Mouse (Mus musculus) adrenal gland, adult 8-10 months (tissue): ENCODE measurements around the gene Asb18. TPM values are rescaled to one million over a fixed set of nuclear protein-coding genes. Genes with fewer than 3 reads are reported as not detected.
A peak's percentile ranks its signal among the peaks of the same experiment; 100 is the strongest.

Experiments used
- DNase-seq: peaks from one replicate; pipeline ENCODE4 v3.0.0; 2022
- total RNA-seq, 4 experiments: library from RNA; stranded (reverse); gene quantifications; 2 replicates each; pipeline ENCODE4 v1.2.4; 2022

Asb18 gene
- total RNA-seq, 4 experiments from 2014 or later = not detected

DNA sequence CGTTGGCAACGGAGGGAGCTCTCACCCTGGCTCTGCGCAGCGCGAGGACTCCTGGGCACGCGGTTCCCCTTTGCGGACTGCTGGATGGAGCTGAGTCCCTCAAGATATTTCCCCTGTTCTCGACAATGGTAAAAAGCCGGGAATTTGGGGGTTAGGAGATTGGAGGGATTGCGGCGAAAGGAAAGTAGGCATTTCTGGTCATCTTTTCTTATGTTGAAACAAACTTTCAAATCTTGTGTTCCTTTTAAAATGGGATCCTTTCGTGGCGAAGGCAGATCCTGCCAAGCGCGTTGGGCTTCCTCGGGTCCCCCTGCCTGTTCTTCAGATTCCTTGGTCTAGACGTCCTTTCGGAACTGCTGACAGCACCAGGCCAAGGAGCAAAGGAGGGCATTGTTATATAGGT lies 82.4 kb downstream of the Asb18 start:
- DNase-seq = no peak

DNA sequence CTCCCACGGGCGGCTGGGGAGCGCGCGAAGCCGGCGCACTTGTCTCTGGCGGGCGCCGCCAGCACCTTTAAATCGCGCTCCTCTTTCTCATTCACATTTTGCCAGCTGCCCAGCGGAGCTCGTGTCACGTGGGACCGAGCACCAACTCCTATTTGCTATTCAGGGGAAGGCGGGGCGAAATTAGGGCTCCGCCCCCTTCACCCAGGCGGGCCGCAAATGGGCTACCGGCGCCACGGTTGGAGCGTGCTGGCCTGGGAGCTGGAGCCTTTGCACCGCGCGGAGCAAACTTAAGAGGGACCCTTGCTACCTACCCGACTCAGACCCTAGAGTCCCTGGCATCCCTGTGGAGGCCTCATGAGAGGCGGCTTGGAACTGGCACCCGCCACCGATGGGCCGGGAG lies 83.3 kb downstream of the Asb18 start, which contains the start of gene Gbx2:
Gbx2 (minus strand) TSS at position 60 of the 400 bp plus-strand sequence.
- peak; percentile 20 for DNase-seq

DNA sequence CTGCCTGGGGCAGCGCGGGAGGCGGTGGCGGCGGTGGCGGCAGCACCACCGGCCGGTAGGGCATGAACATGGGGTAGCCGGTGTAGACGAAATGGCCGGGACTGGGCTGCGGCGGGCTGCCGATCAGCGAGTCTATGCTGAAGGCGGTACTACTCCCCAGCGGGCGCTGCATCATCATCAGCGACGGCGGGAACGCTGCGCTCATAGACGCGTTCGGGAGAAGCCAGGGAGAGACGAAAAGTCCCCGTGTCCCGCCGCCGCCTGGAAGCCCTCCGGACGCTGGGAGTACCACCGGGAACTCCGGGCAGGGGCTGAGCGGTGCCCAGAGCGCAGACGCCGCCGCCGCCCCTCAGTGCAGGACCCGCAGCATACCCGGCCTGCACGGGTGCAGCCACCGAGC lies 83.9 kb downstream of the Asb18 start:
- DNase-seq = no peak

DNA sequence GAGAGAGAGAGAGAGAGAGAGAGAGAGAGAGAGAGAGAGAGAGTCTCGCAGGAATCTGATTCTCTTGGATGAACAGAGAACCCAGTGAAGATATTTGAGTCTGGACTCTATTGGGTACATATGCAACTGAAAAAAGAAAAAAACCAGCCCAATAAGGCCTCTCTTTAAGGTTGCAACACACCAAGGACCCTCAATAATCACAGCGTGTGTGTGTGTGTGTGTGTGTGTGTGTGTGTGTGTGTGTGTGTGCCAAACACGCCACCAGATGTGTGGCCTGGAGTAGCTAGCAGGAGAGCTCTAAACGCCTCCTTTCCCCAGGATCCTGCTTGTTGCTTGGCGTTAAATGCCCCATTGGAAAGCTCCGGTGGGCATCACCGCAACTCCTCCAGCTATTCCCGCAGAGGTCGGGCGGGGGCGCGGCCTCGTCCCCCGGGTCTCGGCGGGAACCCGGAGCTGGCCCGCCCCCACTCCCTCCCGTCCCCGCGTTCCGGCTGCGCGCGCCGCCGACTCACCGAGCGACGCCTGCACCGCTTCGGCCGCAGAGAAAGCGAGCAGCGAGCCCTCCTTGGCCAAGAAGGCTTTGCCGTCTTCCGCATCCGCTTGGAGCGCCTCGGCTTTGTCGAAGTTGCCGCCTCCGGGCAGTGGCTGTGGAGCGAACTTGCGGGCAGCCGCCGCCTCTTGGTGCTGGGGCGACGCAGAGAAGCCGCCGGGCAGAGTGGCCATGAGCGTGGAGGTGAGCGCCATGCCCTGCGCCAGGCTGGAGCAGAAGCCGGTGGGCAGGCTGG lies 84.6 kb downstream of the Asb18 start:
- no peak for DNase-seq

DNA sequence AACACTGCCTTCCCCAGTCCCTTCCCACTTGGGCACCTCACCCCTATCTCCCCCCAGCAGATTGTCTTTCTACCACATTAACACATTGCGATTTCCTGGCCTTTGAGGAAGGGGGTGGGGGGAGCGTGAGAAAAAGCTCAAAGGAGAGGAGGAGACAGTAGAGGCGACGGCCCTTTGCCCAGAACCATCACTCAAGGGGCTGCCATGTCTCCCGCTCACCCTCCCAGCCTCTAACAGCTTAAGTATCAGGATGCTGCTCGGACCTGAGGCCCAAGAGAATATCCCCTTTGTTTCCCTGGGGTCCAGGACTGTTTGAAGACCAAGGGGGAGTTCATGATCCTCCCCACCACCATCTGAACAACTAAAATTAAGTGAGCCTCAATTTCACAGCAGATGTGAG lies 85.3 kb downstream of the Asb18 start:
- no peak for DNase-seq

DNA sequence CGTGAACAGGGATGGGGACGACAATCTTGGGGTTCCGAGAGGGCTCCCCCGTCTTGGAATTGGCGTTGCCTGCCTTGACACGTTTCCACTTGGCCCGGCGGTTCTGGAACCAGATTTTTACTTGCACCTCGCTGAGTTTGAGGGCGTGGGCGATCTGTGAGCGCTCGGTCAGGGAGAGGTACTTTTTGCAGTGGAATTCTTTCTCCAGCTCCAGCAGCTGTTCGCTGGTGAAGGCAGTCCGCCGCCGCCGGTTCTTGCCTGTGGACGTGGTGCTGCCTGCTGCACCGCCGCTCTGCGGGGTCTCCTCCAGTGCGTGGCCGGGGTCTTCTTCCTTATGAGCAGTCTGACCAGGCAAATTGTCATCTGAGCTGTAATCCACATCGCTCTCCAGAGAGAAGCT lies 85.8 kb downstream of the Asb18 start:
- DNase-seq = no peak

DNA sequence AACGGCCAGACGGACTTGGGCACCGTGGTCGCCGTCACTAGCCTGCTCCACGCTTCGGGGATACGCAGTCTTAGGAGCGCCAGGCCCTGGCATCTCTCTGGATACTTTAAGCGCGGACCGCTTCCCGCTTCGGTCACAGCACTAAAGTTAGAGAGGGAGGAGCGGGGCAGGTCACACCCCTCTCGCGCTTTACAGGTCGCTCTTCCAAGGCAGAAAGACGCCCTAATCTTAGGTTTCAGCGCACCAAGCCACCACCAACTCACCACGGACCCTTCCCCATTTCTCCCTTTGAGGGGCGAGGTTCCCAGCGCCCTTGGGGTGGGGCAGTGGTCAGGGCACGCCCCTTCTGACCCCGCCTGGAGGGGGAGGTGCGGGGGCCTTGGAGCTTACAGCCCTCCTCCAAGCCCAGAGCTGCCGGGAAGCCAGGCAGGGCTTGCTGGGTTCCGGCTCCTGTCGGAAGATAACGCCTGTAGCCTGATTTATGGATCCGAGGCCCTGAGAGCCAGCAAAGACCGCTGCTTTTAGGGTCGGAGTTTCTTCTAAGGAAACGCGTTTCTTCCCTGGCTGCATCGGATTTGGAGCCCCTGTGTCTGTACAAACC lies 87.3 kb downstream of the Asb18 start:
- no peak for DNase-seq

DNA sequence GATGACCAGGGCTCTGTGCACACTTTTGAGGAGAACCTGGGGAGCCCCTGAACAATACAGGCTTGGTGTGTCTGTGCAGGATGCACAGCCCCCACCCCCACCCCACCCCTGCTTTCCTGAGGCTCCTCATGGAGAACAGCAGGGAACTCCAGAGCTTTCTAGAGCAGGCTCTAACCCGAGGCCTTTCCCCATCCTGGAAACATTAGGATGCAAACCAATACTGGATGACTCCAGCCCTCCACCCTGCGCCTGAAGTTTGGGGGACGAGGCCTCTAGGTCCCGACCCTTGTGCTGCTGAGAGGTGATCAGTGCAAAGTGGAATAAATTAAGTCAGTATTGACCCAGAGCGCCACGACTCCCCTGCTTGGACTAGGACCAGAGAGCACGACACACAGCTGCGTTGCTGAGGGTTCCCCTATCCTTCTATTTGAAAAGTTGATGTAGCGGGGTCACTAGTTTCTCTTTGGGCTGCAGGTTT lies 87.8 kb downstream of the Asb18 start:
- DNase-seq = no peak

DNA sequence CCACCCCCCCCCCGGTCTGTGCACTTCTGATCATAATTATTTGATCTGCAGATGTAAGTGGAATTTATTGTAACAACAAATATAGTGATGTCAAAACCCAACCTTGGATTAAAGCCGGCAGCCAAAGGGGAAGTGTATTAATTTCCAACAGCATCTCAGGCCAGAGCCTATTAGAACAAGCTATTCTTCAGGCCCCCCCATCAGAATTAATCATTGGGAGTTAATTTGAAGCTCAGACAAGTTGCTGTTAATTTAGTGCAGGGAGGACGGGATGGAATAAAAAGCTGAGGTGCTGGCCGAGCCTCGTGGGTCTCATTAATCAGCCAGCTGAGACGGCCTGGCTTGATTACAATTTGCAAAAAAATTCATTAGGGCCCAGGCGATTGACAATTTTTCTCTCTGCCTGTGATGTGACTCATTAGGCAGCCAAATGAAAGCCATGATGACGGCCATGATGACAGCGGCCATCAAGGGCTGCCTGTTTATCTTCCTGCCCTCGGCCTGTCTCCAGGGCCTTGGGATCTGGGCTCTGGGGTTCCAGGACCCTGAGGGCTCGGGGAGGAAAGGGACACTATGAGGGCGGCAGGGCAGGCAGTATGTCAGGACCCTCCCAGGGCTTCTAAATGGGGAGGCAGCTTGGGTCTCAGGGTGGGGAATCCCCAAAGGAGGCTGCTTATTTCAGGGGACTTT lies 88.8 kb downstream of the Asb18 start:
- no peak for DNase-seq

DNA sequence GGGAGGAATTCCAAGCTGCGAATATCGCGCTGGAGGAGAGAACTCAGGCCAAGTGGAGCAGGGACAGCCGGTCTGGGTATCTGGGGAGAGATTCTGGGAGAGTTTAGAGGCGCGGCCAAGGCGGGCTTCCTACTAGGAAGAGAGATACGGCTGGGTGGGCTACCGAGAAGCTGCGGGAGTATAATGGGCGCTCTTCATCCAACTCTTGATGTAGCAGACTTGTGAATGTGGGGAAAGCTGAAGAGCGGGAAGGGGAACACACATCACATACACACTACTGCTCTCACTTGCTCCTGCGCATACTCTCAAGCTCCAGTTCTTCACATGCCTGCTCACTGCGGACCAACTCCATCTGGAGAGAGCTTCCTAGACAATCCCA lies 90.8 kb downstream of the Asb18 start:
- DNase-seq = no peak

DNA sequence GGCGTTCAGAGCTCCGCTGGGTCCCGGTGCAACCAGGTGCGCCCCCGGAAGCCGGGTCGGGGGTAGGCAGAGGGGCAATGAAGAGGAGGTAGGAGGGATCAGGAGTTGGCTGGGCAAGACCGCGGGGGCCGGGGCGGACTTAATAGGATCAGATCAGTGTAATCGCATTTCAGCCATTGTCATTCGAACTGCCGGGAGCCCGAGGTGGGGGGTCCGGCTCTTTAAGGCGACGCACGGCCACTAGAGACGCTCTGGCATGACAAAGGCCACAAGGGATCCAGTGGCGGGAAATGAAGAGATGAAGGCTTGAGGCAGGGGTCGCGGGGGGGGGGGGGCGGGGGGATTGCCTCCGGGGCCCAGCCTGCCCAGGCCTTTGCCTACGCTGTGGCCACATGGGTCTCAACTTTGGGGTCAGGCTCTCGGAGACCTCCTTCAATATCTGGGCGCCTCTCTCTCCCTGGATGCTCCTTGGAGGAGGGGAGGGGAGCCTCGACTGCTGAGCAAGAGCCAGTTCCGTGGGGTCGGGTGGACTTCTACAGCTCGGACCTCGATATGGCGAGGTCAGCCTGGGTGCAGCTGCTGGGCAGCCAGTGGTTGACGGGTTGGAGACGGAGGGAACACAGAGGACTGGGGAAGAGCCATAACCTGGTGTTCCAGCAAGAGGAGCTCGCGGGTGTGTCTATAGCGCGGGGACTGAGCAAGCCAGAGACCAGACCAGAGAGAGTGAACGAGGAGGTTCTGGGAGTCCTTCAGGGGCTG lies 91.4 kb downstream of the Asb18 start:
- DNase-seq = no peak

DNA sequence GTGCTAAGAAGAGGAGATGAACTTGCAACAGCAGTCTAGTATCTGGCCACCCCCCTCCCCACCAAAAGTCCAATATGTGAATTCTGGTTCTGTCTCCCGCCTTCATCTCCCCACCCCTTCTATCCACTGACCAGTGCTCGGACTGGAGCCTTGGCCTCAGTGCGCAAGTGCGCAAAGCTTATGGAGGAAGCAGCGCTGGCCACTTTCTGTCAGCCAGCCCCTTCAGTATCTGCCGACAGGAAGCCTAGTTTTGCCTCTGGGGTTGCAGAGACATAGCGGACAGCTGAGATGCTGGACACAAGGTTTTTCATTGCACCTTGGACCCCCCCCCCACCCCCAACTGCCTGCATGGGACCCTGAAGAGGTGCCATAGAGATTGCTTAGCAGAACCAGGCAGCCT lies 92.2 kb downstream of the Asb18 start:
- DNase-seq = no peak

DNA sequence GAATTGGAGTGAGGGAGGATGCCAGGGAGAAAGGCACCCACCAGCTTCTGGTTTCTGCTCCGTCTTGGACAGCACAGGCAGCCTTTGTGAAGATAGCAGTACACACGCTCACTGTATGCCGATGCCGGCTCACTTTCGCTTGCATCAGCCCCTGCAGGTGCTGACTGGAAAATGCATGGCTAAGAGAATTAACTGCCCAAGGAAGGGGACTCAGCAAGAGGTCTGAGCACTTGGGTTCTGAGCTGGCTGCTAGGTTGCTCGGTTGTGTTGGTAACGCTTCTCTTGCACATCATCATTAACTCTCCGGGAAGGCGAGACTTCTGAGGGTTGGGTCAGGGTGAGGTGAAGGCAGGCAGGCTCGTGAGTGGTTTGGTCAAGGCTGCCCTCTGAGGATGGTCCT lies 92.7 kb downstream of the Asb18 start:
- DNase-seq = no peak

DNA sequence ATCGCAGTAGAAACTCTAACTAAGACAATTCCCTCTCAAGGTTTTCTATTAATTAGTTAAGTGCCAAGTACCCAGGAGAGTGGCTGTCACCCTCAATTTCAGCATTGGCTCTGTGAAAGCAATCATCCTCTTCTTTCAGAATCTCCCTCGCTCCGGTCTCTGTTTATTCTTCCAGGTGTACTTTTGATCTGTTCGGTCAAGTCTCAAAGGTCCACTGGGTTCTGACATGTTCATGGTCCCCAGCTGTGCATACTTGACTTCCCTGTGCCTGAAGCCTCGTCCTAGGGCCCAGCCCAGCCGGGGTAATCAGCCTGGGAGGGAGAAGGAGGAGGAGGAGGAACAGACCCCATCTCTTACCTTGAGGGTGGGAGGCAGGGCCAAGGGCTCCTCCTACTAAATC lies 95.3 kb downstream of the Asb18 start:
- DNase-seq = no peak

DNA sequence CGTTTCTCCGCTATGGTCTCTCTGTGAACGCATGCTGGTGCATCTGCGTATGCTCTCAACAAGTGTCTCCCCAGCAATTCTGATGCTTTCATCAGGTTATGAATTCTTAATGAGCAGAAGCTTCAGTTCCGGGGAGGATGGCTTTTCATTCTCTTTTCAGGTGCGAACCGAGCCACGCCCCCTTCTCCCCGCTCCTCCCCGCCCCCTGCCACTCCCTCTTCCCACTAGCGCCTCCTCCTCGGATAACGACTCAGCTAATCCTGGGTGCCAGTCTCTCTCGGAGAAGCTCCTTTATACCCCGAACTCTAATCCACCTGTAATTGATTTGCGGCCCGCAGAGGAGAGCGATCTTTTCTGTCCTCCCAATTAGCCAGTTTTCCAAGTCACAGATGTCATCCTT lies 96.4 kb downstream of the Asb18 start:
- no peak for DNase-seq

DNA sequence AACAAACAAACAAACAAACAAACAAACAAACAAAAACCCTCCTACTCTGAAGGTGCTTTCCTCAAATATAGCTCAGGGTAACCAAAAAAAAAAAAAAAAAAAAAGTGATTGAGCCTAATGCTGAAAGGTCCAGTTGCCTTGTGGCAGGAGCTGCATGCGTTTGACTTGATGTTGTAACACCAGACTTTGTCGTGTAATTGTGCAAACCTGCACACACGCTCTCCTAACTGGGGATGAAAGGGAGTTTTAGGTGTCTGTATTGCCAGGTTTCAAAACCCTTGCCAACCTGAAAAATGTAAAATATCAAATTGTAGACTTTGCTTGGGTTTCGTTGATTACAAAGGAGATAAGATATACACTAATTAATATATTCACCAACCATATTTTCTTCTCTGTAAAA lies 100.9 kb downstream of the Asb18 start:
- no peak for DNase-seq

DNA sequence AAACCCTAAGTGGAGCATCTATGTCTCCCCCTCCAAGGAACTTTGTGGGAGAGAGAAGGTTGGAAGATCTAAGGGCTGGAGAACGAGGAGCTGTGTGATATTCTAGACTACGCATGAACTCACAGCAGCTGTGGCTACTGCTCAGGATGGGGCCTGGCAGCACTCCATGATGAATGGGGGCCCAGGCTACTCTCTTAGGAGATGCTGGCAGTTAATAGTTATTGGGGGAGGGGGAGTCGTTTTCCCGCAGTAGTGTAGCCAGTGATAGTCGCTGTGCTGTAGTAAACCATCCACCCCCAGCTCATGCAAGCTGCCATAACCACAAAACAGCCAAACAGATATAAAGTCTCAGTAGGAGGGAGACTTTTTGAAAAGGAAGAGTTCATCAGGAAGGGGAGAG lies 102.1 kb downstream of the Asb18 start:
- no peak for DNase-seq

DNA sequence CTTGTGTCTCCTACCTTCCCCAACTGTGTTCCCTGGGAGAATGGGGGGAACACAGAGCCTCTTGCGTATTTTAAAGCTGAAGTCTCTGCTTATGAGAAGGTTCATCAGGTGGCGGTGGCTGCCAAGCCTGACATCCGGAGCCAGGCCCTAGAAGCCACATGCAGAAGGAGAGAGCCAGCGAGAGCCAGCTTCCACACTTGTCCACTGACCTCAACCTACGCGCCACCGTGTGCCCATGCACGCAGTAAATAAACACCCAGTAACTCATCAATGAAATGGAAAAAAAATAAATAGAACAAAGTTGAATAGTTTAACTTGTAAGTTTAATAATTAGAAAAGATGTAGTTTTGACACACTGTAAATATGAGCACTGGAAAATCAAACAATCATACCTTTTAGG lies 104.7 kb downstream of the Asb18 start:
- DNase-seq = no peak

DNA sequence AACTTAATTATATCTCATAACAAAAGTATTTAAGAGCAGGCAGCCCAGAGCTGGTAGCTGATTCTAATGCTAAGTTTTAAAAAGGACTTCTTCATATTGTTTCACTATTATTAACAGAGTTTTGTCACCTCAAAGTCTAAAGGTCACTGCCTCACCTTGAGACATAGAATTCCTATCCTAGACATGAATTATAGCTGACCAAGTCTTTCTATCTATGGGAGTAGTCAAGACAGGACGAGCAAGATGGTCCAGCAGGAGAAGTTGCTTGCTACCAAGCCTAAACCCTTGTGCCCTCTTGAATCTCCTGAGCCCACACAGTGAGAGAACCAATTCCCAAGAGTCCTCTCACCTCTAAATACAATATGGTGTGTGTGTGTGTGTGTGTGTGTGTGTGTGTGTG lies 111.8 kb downstream of the Asb18 start:
- no peak for DNase-seq

DNA sequence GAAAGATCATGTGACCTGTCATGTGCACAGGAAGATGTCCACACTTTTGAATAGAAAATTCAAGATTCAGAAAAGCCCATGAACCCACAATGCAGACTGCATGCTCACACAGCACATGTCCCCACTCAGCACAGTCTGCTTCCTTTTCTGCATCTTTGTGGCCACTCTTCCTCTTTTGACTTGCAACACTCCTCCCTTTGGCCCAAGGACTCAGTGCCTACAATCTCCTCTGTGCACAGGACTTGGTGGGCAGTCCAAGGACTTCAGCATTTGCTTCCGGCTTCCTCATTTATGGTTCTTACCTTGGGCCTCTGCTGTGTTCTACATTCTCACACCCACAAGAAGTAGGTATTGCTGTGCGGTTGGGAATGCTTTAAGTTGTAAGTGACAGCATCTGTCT lies 112.2 kb downstream of the Asb18 start:
- no peak for DNase-seq

DNA sequence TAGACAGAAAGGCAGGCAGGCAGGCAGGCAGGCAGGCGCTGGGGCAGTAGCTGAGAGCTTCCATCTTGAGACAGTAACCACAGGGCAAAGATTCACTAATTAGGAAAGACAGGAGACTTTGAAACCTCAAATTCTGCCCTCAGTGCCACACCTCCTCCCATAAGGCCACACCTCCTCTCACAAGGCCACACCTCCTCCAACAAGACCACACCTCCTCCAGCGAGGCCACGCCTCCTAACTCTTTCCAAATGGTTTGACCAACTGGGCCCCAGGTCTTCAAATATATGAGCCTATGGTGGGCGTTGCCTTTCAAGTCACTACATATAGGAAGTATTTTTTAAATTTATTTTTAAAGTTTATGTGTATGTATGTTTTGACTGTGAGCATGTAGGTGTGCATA lies 113.1 kb downstream of the Asb18 start:
- DNase-seq = no peak
